Mouse (Mus musculus) c-Kit-positive CD71-positive TER-119-positive erythroid progenitor cells, embryonic 14.5 days (primary cell): Measurements from ENCODE around the gene Mat2a.
A peak's percentile ranks its signal among the peaks of the same experiment; 100 is the strongest.
"Not testable (repeated sequence)": the region's sequence is repeated elsewhere in the genome, so short reads cannot be mapped to it uniquely, and the experiment has no call there.

Experiments
- DNase-seq: peaks from one replicate; pipeline ENCODE4 v3.0.0-alpha.2; 2013; ENCODE audit warnings: low spot score

Gene Mat2a

DNA sequence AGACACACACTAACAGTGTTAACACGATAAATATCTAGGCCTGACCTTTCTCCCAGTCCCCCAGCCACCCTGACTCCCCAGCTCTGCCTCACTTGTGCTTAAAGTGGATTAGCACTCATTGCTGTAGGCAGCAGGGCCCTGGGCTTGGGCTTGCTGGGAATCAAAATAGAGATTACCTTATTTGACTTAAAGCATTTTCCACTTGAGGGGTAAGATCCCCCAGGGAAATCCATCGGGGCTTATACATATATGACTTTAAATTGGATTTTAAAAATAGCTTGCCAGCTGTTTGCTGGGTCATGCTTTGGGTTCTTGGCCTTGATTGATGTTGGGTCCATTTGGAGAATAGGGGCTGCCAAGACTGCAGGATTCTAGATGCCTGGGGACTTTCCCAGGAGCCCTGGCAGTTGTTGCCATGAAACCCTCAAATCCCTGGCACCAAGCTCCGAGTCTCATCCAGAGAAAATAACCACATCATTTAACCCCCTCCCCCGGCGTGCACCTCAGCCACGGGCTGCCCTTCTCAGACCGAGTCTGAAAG lies 15.5 kb upstream of the Mat2a start:
- DNase-seq: no peak

GRCm38 (mm10) chr6:72454072-72454746 lies 14.9 kb upstream of the Mat2a start:
- peak; percentile 46 for DNase-seq

- no peak for DNase-seq
These were observed 14.2 kb upstream of the Mat2a start for GRCm38 (mm10) chr6:72453578-72453977.

GRCm38 (mm10) chr6:72452329-72452728 lies 13.0 kb upstream of the Mat2a start:
- no peak for DNase-seq

- not testable (repeated sequence) for DNase-seq
These were observed 12.4 kb upstream of the Mat2a start for GRCm38 (mm10) chr6:72451778-72452177.

GRCm38 (mm10) chr6:72447487-72447886 lies 8.1 kb upstream of the Mat2a start:
- no peak for DNase-seq

- no peak for DNase-seq
These were observed 5.7 kb upstream of the Mat2a start for GRCm38 (mm10) chr6:72445011-72445410.

- no peak for DNase-seq
These were observed 3.7 kb upstream of the Mat2a start for GRCm38 (mm10) chr6:72442921-72443604.

DNA sequence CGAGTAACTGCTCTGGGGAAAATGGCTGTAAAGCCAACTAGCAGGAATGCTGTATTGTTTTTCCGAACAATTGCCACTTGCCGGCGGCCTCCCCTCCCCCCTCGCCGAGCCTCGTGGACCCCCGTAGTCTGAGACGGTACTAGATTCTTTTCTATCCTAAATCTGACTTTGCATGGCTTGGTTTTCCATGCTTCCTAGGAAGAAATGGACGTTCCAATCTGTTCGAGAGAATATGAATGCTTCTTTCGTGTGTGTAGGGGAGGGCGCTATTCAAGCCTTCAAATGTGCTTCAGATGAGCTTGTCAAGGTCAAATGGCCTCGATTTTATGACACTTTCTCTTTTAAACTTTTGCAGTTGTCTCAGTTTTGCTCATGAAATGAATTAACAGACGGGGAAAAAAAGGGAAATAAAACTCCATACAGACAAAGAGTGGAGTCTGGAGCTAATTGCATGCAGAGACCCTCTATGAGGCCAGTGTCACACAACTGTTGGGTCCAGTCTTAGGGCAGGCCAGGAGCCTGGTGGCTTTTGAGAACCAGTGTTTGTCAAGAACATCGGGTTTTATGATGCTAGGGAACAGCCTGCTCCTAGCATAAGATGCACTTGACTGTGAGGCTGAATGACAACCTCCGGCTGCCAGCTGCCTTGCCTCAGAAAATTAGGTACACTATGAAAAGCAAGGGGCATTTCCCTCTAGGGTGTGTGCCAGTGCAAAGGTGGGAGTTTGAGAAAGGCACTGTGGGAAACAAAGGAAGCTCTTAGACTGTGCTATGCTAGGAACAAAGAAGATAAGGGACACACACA lies 1.0 kb upstream of the Mat2a start:
- peak; percentile 38 for DNase-seq

- DNase-seq: peak; percentile 75
These were observed 450 bp downstream of the Mat2a start for GRCm38 (mm10) chr6:72438862-72439354.

GRCm38 (mm10) chr6:72438226-72438625 lies 1.1 kb downstream of the Mat2a start:
- DNase-seq: no peak

GRCm38 (mm10) chr6:72432153-72432552 lies 7.2 kb downstream of the Mat2a start:
- DNase-seq: no peak

- no peak for DNase-seq
These were observed 8.1 kb downstream of the Mat2a start for GRCm38 (mm10) chr6:72430989-72431921.

- DNase-seq: no peak
These were observed 10.1 kb downstream of the Mat2a start for GRCm38 (mm10) chr6:72429061-72429842.

GRCm38 (mm10) chr6:72428036-72428435 lies 11.3 kb downstream of the Mat2a start:
- DNase-seq: peak; percentile 69

- no peak for DNase-seq
These were observed 13.7 kb downstream of the Mat2a start for GRCm38 (mm10) chr6:72425646-72426045.

DNA sequence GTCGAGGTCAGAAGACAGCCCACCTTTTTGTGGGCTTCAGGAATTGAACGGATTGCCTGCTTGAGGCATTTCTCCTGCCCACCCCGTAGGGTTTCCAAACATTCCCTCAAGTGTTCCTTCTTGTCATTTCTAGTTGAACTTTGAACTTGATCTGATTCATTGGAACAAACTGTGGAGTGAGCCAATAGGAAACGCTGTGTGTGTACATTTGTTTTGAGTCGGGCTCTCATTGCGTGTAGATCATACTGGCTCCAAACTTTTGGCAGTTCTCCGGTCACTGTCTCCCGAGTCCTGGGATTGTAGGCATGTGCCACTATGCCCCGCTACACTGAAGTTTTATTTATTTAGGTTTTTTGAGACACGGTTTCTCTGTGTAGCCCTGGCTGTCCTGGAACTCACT lies 18.5 kb downstream of the Mat2a start:
- DNase-seq: no peak

- no peak for DNase-seq
These were observed 19.6 kb downstream of the Mat2a start for GRCm38 (mm10) chr6:72419806-72420205.

DNA sequence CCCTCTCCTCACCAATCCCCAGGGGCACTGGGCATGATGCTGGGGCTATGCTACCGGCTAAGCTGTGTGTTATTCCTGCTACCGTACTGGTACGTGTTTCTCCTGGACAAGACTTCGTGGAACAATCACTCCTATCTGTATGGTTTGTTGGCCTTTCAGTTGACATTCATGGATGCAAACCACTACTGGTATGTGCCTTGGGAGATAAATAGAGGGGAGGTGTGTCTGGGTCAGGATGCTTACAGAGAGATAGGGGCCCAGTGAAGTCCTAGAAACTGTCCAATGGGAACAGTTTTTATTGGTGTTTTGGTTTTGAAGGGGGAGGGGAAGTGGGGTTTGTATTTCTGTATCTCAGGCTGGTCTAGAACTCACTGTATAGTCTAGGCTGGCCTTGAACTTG lies 21.1 kb downstream of the Mat2a start:
- DNase-seq: peak; percentile 48

DNA sequence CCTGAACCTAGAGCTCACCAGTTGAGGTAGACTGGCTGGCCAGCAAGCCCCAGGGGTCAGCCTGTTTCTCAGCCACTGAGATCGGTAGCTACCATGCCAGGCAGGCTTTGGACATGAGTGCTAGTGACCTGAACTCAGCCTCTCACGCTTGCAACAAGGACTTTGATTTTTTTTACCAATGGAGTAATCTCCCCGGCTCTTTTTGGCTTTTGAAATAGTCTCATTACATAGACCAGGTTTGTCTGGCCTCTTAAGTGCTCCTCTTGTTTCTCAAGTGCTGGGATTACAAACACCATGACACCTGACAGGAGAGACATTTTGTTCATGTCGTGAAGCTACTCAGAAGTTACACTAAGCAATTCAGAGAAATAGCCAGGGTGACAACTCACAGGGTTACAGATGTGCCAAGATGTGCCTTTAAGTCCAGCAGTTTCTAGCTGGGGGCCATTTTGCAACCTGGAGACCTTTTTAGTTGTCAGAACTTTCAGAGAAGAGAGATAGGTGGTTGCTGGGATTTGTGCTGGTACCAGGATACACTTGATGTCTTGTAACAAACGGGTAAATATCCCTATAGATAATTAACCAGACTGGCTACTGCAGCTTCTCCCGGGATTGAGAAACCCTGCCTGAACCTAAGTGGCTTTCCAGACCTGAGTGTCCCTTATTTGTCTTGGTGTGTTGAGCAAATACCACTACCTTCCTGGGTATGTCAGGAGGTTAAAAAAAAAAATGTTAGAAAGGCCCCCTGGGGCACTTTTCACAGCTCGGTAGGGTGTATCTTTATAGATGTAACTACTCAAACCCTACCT lies 23.2 kb downstream of the Mat2a start:
- DNase-seq: no peak
